Mouse (Mus musculus) liver, embryonic 14.5 days (tissue): ENCODE measurements around the gene Cyp2b23.

Experiments
- CTCF ChIP-seq: IDR thresholded peaks from 2 replicates; pipeline ENCODE4 v1.5.1; 2016; ENCODE audit warnings: antibody characterized with exemption, low read depth, control low read depth
- EP300 ChIP-seq: IDR thresholded peaks from 2 replicates; pipeline ENCODE4 v1.6.1; 2016; ENCODE audit warnings: antibody characterized with exemption, low read depth

GRCm38 (mm10) chr7:26707061-26707460 lies 20.8 kb upstream of the Cyp2b23 start:
- no peak for TF ChIP-seq CTCF
- no peak for TF ChIP-seq EP300
